19 mouse cellular contexts compared by ENCODE assay signal in the genomic region with DNA sequence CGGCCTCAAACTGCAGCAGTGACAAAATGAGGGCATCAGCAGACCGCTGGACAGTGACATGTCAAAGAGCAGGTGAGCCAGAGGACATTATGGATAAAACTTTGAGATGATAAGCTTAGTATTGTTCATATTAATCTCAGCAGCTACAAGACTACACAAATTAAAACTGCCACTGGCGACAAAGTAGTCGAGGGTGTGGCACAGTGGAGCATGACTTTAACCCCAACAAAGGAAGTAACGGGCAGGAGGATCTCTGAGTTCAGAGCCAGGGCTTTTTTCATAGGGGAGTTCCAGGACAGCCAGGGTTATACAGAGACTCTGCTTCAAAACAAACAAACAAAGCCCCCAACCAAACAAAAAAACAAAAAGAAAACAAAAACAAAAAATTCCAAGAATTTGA.
"Had no signal": no experiment of that assay in that cellular context is flagged by ENCODE, and none has a peak within 500 bp of the region (broad histone marks: within the 10 kb centered on the region; RNA-seq: fewer than 3 reads in every experiment).

No protein-coding gene starts in this region.

- ATAC-seq: lung, postnatal 0 days had no signal

- DNase-seq: kidney, adult 11 months; kidney, adult 9 months; kidney, postnatal 36 days; layer of hippocampus, adult 9-11 months; layer of hippocampus, postnatal 36 days; left cerebral cortex, postnatal 4 days; lung, adult 2 months; lung, postnatal 36 days; midbrain, embryonic 14.5 days; thymus, adult 18-20 months; thymus, postnatal 14 days had no signal

- H3K9me3 ChIP-seq: limb, embryonic 13.5 days; liver, embryonic 15.5 days; midbrain, embryonic 10.5 days; neural tube, embryonic 15.5 days had no signal

- H3K27ac ChIP-seq: kidney, postnatal 0 days; limb, embryonic 13.5 days; liver, embryonic 15.5 days; midbrain, embryonic 10.5 days; neural tube, embryonic 15.5 days had no signal

- H3K36me3 ChIP-seq: liver, embryonic 15.5 days; neural tube, embryonic 15.5 days had no signal

- H3K27me3 ChIP-seq: limb, embryonic 13.5 days; liver, embryonic 15.5 days; neural tube, embryonic 15.5 days had no signal

- H3K4me2 ChIP-seq: limb, embryonic 13.5 days; liver, embryonic 11.5 days; liver, embryonic 15.5 days; neural tube, embryonic 15.5 days had no signal

- H3K9ac ChIP-seq: limb, embryonic 13.5 days; liver, embryonic 15.5 days; neural tube, embryonic 15.5 days had no signal

- H3K4me3 ChIP-seq: limb, embryonic 13.5 days; liver, embryonic 15.5 days; midbrain, embryonic 10.5 days; myocyte; neural tube, embryonic 15.5 days had no signal

- H3K4me1 ChIP-seq: limb, embryonic 13.5 days; liver, embryonic 15.5 days; midbrain, embryonic 10.5 days; neural tube, embryonic 15.5 days had no signal
